Mouse (Mus musculus) telencephalon, adult 2 months (tissue): Measurements from ENCODE around the gene Pcgf5.
A peak's percentile ranks its signal among the peaks of the same experiment; 100 is the strongest.

ENCODE experiments used
- DNase-seq: peaks from one replicate; pipeline ENCODE4 v3.0.0-alpha.2; 2011; ENCODE audit warnings: low read depth, low spot score

Gene Pcgf5

GRCm38 (mm10) chr19:36490911-36491310, 142.8 kb downstream of the Pcgf5 start:
- DNase-seq, result peak; percentile 64

GRCm38 (mm10) chr19:36495555-36495954, 147.4 kb downstream of the Pcgf5 start:
- DNase-seq, result peak; percentile 87

- DNase-seq, result no peak
Measured at GRCm38 (mm10) chr19:36496532-36496931, 148.4 kb downstream of the Pcgf5 start.

- no peak for DNase-seq
Measured at GRCm38 (mm10) chr19:36497067-36497466, 149.0 kb downstream of the Pcgf5 start.

GRCm38 (mm10) chr19:36497744-36498143, 149.6 kb downstream of the Pcgf5 start:
- DNase-seq, result no peak

- DNase-seq, result no peak
Measured at GRCm38 (mm10) chr19:36504716-36505115, 156.6 kb downstream of the Pcgf5 start.
